Mouse (Mus musculus) kidney, adult 2 months (tissue): Measurements from ENCODE around the gene Plekha7.

Source experiments
- CTCF ChIP-seq: fragments of 200-500 bp; conservative IDR thresholded peaks from 2 replicates; pipeline ENCODE4 v1.5.1; 2011; ENCODE audit warnings: low read depth, mild to moderate bottlenecking, control low read depth, low read length, moderate library complexity, mixed read lengths; ENCODE audit not compliant: insufficient read depth, insufficient read length
- POLR2A ChIP-seq: fragments of 200-500 bp; IDR thresholded peaks from one replicate; pipeline ENCODE4 v1.6.1; 2011; ENCODE audit warnings: low read depth, low read length, control low read depth

- no peak for TF ChIP-seq CTCF
- no peak for TF ChIP-seq POLR2A
Measured at GRCm38 (mm10) chr7:116251516-116251915, 56.7 kb downstream of the Plekha7 start.
